8 mouse cellular contexts compared by ENCODE assay signal in the genomic region with DNA sequence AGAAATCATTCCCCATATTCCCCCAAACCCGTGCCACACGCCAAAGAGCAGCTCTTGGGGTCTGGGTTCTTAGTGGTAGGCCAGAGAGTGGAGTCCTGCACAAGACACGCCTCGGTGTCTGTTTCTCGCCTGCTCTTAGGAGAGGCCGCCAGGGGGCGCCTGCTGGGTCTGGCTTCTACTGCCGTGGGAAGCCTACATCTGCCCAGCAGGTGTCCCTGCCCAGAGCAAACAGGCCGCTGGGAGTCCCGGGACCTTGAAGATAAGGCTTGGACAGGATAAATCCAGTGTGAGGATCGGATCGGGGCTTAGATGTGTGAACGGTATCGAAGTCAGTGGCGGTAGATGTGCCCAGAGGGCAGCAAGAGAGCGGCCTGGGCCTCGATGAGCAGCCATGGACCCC. TPM values are rescaled to one million over a fixed set of nuclear protein-coding genes. Genes with fewer than 3 reads are reported as not detected.
A peak's percentile ranks its signal among the peaks of the same experiment; 100 is the strongest.
DNase-seq lines count a peak whose midpoint lies in the region; ATAC-seq and TF ChIP-seq lines count a peak whose summit lies in the region.

A gene (plus strand): TSS at position 236 of the 400 bp plus-strand sequence.

- no peak within 1 kb of the TSS for H3K27ac ChIP-seq in bone marrow, adult 2 months (ENCODE audit: control insufficient read depth, insufficient read depth, low read depth, low read length, poor library complexity)
- peak within 1 kb of the TSS; percentile 70 for H3K27ac ChIP-seq in embryonic facial prominence, embryonic 14.5 days (replicated peaks; ENCODE audit: low read depth, low read length)
- H3K27ac ChIP-seq in heart, embryonic 15.5 days, result no peak within 1 kb of the TSS
- H3K27ac ChIP-seq in liver, embryonic 14.5 days, result no peak within 1 kb of the TSS
- H3K27ac ChIP-seq in olfactory bulb, adult 2 months (ENCODE audit: insufficient read depth, low read depth, low read length), result no peak within 1 kb of the TSS
- H3K27ac ChIP-seq in thymus, adult 2 months (ENCODE audit: control insufficient read depth, insufficient read depth, low read length), result no peak within 1 kb of the TSS

- peak; percentile 81 for DNase-seq in embryonic facial prominence, embryonic 14.5 days (ENCODE audit: low spot score)
- peak; percentile 85 for DNase-seq in kidney, postnatal 14 days
- peak; percentile 27 to 31 (median 31) for DNase-seq in liver, embryonic 14.5 days (ENCODE audit: low read depth in 3 of 3, low spot score in 3 of 3)
- peak; percentile 71 for DNase-seq in thymus, adult 2 months

- no peaks in the 10 kb centered on the region for H3K4me1 ChIP-seq in bone marrow, adult 2 months (ENCODE audit: control insufficient read depth, insufficient read depth, low read length)
- peaks cover 14% of the 10 kb centered on the region for H3K4me1 ChIP-seq in embryonic facial prominence, embryonic 14.5 days (ENCODE audit: control insufficient read depth, insufficient read depth, low read length)
- peaks cover 33% of the 10 kb centered on the region for H3K4me1 ChIP-seq in heart, embryonic 15.5 days (replicated peaks)
- no peaks in the 10 kb centered on the region for H3K4me1 ChIP-seq in liver, embryonic 14.5 days (replicated peaks; ENCODE audit: control insufficient read depth in 2 of 2, insufficient read depth in 2 of 2, low read length in 1 of 2)
- peaks cover 30% of the 10 kb centered on the region for H3K4me1 ChIP-seq in olfactory bulb, adult 2 months (ENCODE audit: control insufficient read depth, insufficient read depth, low read length)
- H3K4me1 ChIP-seq in thymus, adult 2 months (replicated peaks; ENCODE audit: control insufficient read depth, insufficient read depth, low read length), result no peaks in the 10 kb centered on the region; the same call in 1 of the 2 replicates

- no peak for TF ChIP-seq POLR2A in bone marrow, adult 2 months (IDR thresholded peaks at IDR 0.05; ENCODE audit: borderline replicate concordance, control insufficient read depth, low read depth, low read length)
- TF ChIP-seq POLR2A in olfactory bulb, adult 2 months (IDR thresholded peaks at IDR 0.05; ENCODE audit: insufficient read depth, low read depth, low read length), result no peak
- TF ChIP-seq POLR2A in thymus, adult 2 months (IDR thresholded peaks at IDR 0.05; ENCODE audit: control insufficient read depth, extremely low read depth, insufficient read depth, low read length, poor library complexity), result no peak

- peak within 1 kb of the TSS; percentile 72 for H3K4me2 ChIP-seq in embryonic facial prominence, embryonic 14.5 days (ENCODE audit: low read depth, low read length)
- peak within 1 kb of the TSS; percentile 79 for H3K4me2 ChIP-seq in heart, embryonic 15.5 days
- no peak within 1 kb of the TSS for H3K4me2 ChIP-seq in liver, embryonic 14.5 days (ENCODE audit: low read depth)

- no peaks in the 10 kb centered on the region; the same call in 1 of the 2 replicates for H3K9me3 ChIP-seq in embryonic facial prominence, embryonic 14.5 days (ENCODE audit: control insufficient read depth, low read length)
- H3K9me3 ChIP-seq in heart, embryonic 15.5 days (replicated peaks), result no peaks in the 10 kb centered on the region
- H3K9me3 ChIP-seq in liver, embryonic 14.5 days (ENCODE audit: control insufficient read depth, low read length), result no peaks in the 10 kb centered on the region

- 8% methylated on average over 17 of the region's 17 CpGs for WGBS in bone marrow, adult 2 months
- 2% methylated on average over 17 of the region's 17 CpGs for WGBS in embryonic facial prominence, embryonic 14.5 days
- 3% methylated on average over 17 of the region's 17 CpGs for whole genome bisulfite sequencing in heart, embryonic 15.5 days
- 5% methylated on average over 17 of the region's 17 CpGs for WGBS in liver, embryonic 14.5 days (ENCODE audit: insufficient replicate concordance)
- WGBS in olfactory bulb, adult 2 months, result 6% methylated on average over 17 of the region's 17 CpGs
- WGBS in thymus, adult 2 months, result 11% methylated on average over 17 of the region's 17 CpGs

- no peak for TF ChIP-seq EP300 in liver, embryonic 14.5 days (IDR thresholded peaks at IDR 0.05; ENCODE audit: low read depth)

- H3K36me3 ChIP-seq in embryonic facial prominence, embryonic 14.5 days (ENCODE audit: control insufficient read depth, insufficient read depth, low read length), result 0 out of 2 replicates have a peak, but pooled peaks cover 4% of the 10 kb centered on the region
- no peaks in the 10 kb centered on the region for H3K36me3 ChIP-seq in heart, embryonic 15.5 days
- no peaks in the 10 kb centered on the region for H3K36me3 ChIP-seq in liver, embryonic 14.5 days (replicated peaks; ENCODE audit: control insufficient read depth, insufficient read depth, low read depth)
- H3K36me3 ChIP-seq in thymus, adult 2 months (ENCODE audit: control insufficient read depth, insufficient read depth, low read length), result no peaks in the 10 kb centered on the region

- no peak within 1 kb of the TSS for H3K4me3 ChIP-seq in bone marrow, adult 2 months (replicated peaks; ENCODE audit: control insufficient read depth, low read depth, low read length)
- peak within 1 kb of the TSS; percentile 45 for H3K4me3 ChIP-seq in embryonic facial prominence, embryonic 14.5 days (ENCODE audit: low read depth, low read length)
- H3K4me3 ChIP-seq in heart, embryonic 15.5 days, result peak within 1 kb of the TSS; percentile 51; the same call in 1 of the 2 replicates
- H3K4me3 ChIP-seq in liver, embryonic 14.5 days (ENCODE audit: insufficient read depth in 1 of 2, low read depth in 2 of 2, low read length in 2 of 2), result no peak within 1 kb of the TSS
- H3K4me3 ChIP-seq in olfactory bulb, adult 2 months (ENCODE audit: insufficient read depth, low read depth, low read length), result 0 out of 2 replicates have a peak within 1 kb of the TSS, but pooled peaks have one; percentile 18
- no peak within 1 kb of the TSS for H3K4me3 ChIP-seq in thymus, adult 2 months (ENCODE audit: control insufficient read depth, insufficient read depth, low read length)

- peak; percentile 79 for TF ChIP-seq CTCF in bone marrow, adult 2 months (IDR thresholded peaks at IDR 0.05; ENCODE audit: control insufficient read depth, insufficient read depth, low read length)
- peak; percentile 88 for TF ChIP-seq CTCF in liver, embryonic 14.5 days (IDR thresholded peaks at IDR 0.05; ENCODE audit: low read depth)
- peak; percentile 94 for TF ChIP-seq CTCF in olfactory bulb, adult 2 months (IDR thresholded peaks at IDR 0.05; ENCODE audit: insufficient read depth, low read depth, low read length)
- TF ChIP-seq CTCF in thymus, adult 2 months (IDR thresholded peaks at IDR 0.05; ENCODE audit: borderline replicate concordance, control insufficient read depth, extremely low read depth, insufficient read depth, low read length, poor library complexity), result peak; percentile 93

- ATAC-seq in CD4-positive, CD25-positive, alpha-beta regulatory T cell, adult 4 months, result peak; percentile 62
- peak; percentile 73 for ATAC-seq in embryonic facial prominence, embryonic 14.5 days (ENCODE audit: low read depth)
- 0 out of 2 replicates have a peak, but pooled peaks have one; percentile 24 for ATAC-seq in heart, embryonic 15.5 days (replicated peaks; ENCODE audit: insufficient number of reproducible peaks, insufficient read depth, low FRiP score, low read depth)
- peak; percentile 35; the same call in 1 of the 2 replicates for ATAC-seq in liver, embryonic 14.5 days (ENCODE audit: insufficient read depth)

- peak within 1 kb of the TSS; percentile 55 for H3K9ac ChIP-seq in embryonic facial prominence, embryonic 14.5 days (ENCODE audit: low read depth, low read length)
- no peak within 1 kb of the TSS for H3K9ac ChIP-seq in heart, embryonic 15.5 days
- no peak within 1 kb of the TSS for H3K9ac ChIP-seq in liver, embryonic 14.5 days (replicated peaks)

- H3K27me3 ChIP-seq in embryonic facial prominence, embryonic 14.5 days (replicated peaks; ENCODE audit: control insufficient read depth, insufficient read depth, low read length), result peaks cover 92% of the 10 kb centered on the region
- H3K27me3 ChIP-seq in heart, embryonic 15.5 days, result peaks cover 91% of the 10 kb centered on the region
- H3K27me3 ChIP-seq in liver, embryonic 14.5 days (ENCODE audit: control insufficient read depth, insufficient read depth, low read length), result peaks cover 72% of the 10 kb centered on the region
- peaks cover 5% of the 10 kb centered on the region; the same call in 1 of the 2 replicates for H3K27me3 ChIP-seq in thymus, adult 2 months (ENCODE audit: control insufficient read depth, insufficient read depth, low read length)

RNA-seq across cellular contexts. Expression of the gene that starts here (rescaled TPM):
- polyA plus RNA-seq in CD4-positive, CD25-positive, alpha-beta regulatory T cell, adult 4 months (2017; shearing (Covaris generic)), result not detected
- not detected in 2 replicates for polyA plus RNA-seq in bone marrow, adult 2 months (2011; ENCODE audit: insufficient read depth, insufficient read length, low replicate concordance, missing spikeins)
- 0.42 and 0.52 TPM in 2 replicates for polyA plus RNA-seq in embryonic facial prominence, embryonic 14.5 days (2014; fragmentation: Nextera tagmentation; extraction: Ambion mirVana)
- 0.25 and 0.80 TPM in 2 replicates for polyA plus RNA-seq in heart, embryonic 15.5 days (2015; fragmentation: Nextera tagmentation; extraction: Ambion mirVana)
- 0.06 and 0.08 TPM in 2 replicates for polyA plus RNA-seq in liver, embryonic 14.5 days (2012; rRNA removed)
- 0.05 TPM in 1 of 2 replicates, not detected in the other for polyA plus RNA-seq in liver, embryonic 14.5 days (2014; fragmentation: Nextera tagmentation; extraction: Ambion mirVana)
- not detected in 2 replicates for polyA plus RNA-seq in olfactory bulb, adult 2 months (2012; ENCODE audit: insufficient read depth, insufficient read length, low replicate concordance, missing spikeins)
- 0.24 TPM in 1 of 2 replicates, not detected in the other for polyA plus RNA-seq in thymus, adult 2 months (2012; rRNA removed)

Comparison
In these comparisons a context has a peak if more than half of its experiments do, and no peak if none do; other contexts are left out.
1. Peak in ATAC-seq in CD4-positive, CD25-positive, alpha-beta regulatory T cell, adult 4 months; RNA of the gene not detected or under 1 TPM.
2. Peak in DNase-seq, ATAC-seq, H3K4me3 ChIP-seq, H3K27ac ChIP-seq, H3K9ac ChIP-seq and H3K4me2 ChIP-seq in embryonic facial prominence, embryonic 14.5 days; RNA of the gene not detected or under 1 TPM.
3. Peak in ATAC-seq, H3K4me3 ChIP-seq and H3K4me2 ChIP-seq in heart, embryonic 15.5 days; RNA of the gene not detected or under 1 TPM.
4. Peak in DNase-seq and ATAC-seq in liver, embryonic 14.5 days; RNA of the gene not detected or under 1 TPM.
5. Peak in DNase-seq in thymus, adult 2 months; RNA of the gene not detected or under 1 TPM.
6. DNase-seq: peak in every context shown above with its lines; median percentile 85 in kidney, postnatal 14 days; 81 in embryonic facial prominence, embryonic 14.5 days; 71 in thymus, adult 2 months; 31 in liver, embryonic 14.5 days.